Mouse (Mus musculus): ENCODE measurements around the gene Vmn1r203. TPM values are rescaled to one million over a fixed set of nuclear protein-coding genes. Genes with fewer than 3 reads are reported as not detected.
"Not testable (repeated sequence)": the region's sequence is repeated elsewhere in the genome, so short reads cannot be mapped to it uniquely, and the experiment has no call there.

The Vmn1r203 gene
- not detected in 2 replicates for polyA plus RNA-seq (2015; fragmentation: Nextera tagmentation; extraction: Ambion mirVana)

GRCm38 (mm10) chr13:22517814-22518213 lies at the start of gene Vmn1r203:
Gene Vmn1r203, plus strand, starts transcription at chr13:22518114.
- H3K27ac ChIP-seq (ENCODE audit: low read length): no peak within 1 kb of the TSS
- H3K27me3 ChIP-seq (replicated peaks; ENCODE audit: control insufficient read depth, insufficient read depth, low read length): no peaks in the 10 kb centered on the region
- no peak within 1 kb of the TSS for H3K4me2 ChIP-seq (ENCODE audit: low read depth, low read length)
- H3K4me3 ChIP-seq (ENCODE audit: low read length): no peak within 1 kb of the TSS
- no peak within 1 kb of the TSS for H3K9ac ChIP-seq (ENCODE audit: low read depth, low read length)
- no peaks in the 10 kb centered on the region for H3K9me3 ChIP-seq (ENCODE audit: control insufficient read depth, low read length)
- ATAC-seq: no peak
- H3K4me1 ChIP-seq (ENCODE audit: control insufficient read depth, insufficient read depth, low read length): no peaks in the 10 kb centered on the region
- H3K36me3 ChIP-seq (ENCODE audit: control insufficient read depth, insufficient read depth, low read length): no peaks in the 10 kb centered on the region

DNA sequence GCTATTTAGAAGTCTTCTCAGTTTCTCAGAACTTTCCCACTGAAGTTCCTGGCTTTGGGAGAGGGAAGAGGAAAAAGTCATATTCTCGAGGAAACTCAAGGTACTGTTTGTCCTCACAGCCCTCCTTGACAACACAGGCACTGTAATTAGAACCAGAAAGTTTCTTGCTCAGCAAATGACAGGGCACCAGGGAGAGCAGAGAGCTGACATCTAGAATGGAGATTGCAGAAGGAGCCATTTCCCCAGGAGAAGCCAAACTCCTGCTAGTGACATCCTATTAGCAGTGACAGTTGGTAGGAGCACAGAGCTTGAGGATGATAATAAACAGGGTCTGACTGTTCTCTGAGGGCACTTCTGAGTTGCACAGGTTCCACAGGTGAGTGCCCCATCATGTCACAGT lies 46.3 kb upstream of the Vmn1r203 start, which contains the start of gene Vmn1r201:
Gene Vmn1r201, plus strand, starts transcription at position 301 of the 400 bp plus-strand sequence.
- Histone ChIP-seq H3K27me3 (replicated peaks; ENCODE audit: control insufficient read depth, insufficient read depth, low read length) (no peaks in the 10 kb centered on the region), H3K9me3 (ENCODE audit: control insufficient read depth, low read length) (no peaks in the 10 kb centered on the region), H3K4me2 (ENCODE audit: low read depth, low read length) (no peak within 1 kb of the TSS), H3K4me1 (ENCODE audit: control insufficient read depth, insufficient read depth, low read length) (no peaks in the 10 kb centered on the region), H3K36me3 (ENCODE audit: control insufficient read depth, insufficient read depth, low read length) (no peaks in the 10 kb centered on the region), H3K9ac (ENCODE audit: low read depth, low read length) (no peak within 1 kb of the TSS), H3K27ac (ENCODE audit: low read length) (no peak within 1 kb of the TSS), H3K4me3 (ENCODE audit: low read length) (no peak within 1 kb of the TSS)
- no peak for ATAC-seq
- WGBS: 56% methylated on average over 1 of the region's 1 CpGs

DNA sequence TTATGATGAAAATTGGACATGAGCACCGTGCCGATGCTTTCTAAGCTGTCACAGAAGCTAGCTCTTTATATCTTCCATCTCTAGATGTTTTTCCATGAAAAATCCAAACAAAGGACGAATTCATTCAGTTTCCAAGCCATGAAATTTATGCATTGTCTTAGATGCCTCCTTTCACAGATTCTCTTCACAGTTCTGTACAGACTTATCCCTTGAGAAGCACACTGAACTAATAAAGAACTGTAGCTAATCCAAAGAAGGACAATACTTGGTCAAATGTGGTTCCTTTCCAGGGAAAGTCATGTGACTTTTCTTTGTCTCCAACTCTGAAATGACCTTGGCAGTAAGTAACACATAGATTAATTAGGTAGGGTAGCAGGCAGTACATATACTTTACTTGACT lies 15.5 kb upstream of the Vmn1r203 start:
- H3K36me3 ChIP-seq (ENCODE audit: control insufficient read depth, insufficient read depth, low read length): no peaks in the 10 kb centered on the region
- H3K27ac ChIP-seq (ENCODE audit: low read length): no peak overlapping the region
- 70% methylated on average over 3 of the region's 3 CpGs for WGBS
- no peaks in the 10 kb centered on the region for H3K9me3 ChIP-seq (ENCODE audit: control insufficient read depth, low read length)
- H3K4me3 ChIP-seq (ENCODE audit: low read length): no peak overlapping the region
- H3K4me2 ChIP-seq (ENCODE audit: low read depth, low read length): no peak overlapping the region
- H3K27me3 ChIP-seq (replicated peaks; ENCODE audit: control insufficient read depth, insufficient read depth, low read length): no peaks in the 10 kb centered on the region
- ATAC-seq: no peak
- no peak overlapping the region for H3K9ac ChIP-seq (ENCODE audit: low read depth, low read length)
- H3K4me1 ChIP-seq (ENCODE audit: control insufficient read depth, insufficient read depth, low read length): no peaks in the 10 kb centered on the region

DNA sequence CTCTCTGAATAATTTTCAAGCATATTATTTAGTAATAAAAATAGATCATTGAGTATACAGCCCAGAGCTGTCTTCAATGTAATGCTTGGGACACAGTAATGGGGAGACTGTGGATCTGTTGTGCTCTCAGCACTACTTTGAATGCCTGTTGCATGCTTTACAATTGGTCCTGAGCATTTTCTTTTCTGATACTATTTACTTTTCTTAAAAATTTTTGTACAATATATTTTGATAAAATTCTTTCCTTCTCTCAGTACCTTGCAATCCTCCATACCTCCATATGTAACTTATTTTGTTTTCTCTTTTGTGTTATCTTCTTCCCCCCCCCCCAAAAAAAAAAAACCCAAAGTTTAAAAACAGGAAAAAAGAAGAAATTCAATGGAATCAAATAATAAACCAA lies 12.6 kb upstream of the Vmn1r203 start, which contains the start of gene Vmn1r202:
Gene Vmn1r202, minus strand, starts transcription at position 101 of the 400 bp plus-strand sequence.
- no peak within 1 kb of the TSS for H3K27ac ChIP-seq (ENCODE audit: low read length)
- H3K4me1 ChIP-seq (ENCODE audit: control insufficient read depth, insufficient read depth, low read length): no peaks in the 10 kb centered on the region
- H3K9ac ChIP-seq (ENCODE audit: low read depth, low read length): no peak within 1 kb of the TSS
- no peak within 1 kb of the TSS for H3K4me3 ChIP-seq (ENCODE audit: low read length)
- no peaks in the 10 kb centered on the region for H3K9me3 ChIP-seq (ENCODE audit: control insufficient read depth, low read length)
- no peaks in the 10 kb centered on the region for H3K36me3 ChIP-seq (ENCODE audit: control insufficient read depth, insufficient read depth, low read length)
- H3K27me3 ChIP-seq (replicated peaks; ENCODE audit: control insufficient read depth, insufficient read depth, low read length): no peaks in the 10 kb centered on the region
- ATAC-seq: no peak
- no peak within 1 kb of the TSS for H3K4me2 ChIP-seq (ENCODE audit: low read depth, low read length)

GRCm38 (mm10) chr13:22552898-22553297 lies 35.0 kb downstream of the Vmn1r203 start, which contains the start of gene Vmn1r204:
Gene Vmn1r204, plus strand, starts transcription at chr13:22553198.
- not testable (repeated sequence) for H3K27me3 ChIP-seq (replicated peaks; ENCODE audit: control insufficient read depth, insufficient read depth, low read length); H3K4me1 ChIP-seq (ENCODE audit: control insufficient read depth, insufficient read depth, low read length); H3K9ac ChIP-seq (ENCODE audit: low read depth, low read length); H3K4me2 ChIP-seq (ENCODE audit: low read depth, low read length); H3K4me3 ChIP-seq (ENCODE audit: low read length); H3K27ac ChIP-seq (ENCODE audit: low read length); H3K36me3 ChIP-seq (ENCODE audit: control insufficient read depth, insufficient read depth, low read length); ATAC-seq; H3K9me3 ChIP-seq (ENCODE audit: control insufficient read depth, low read length)
- WGBS: 59% methylated on average over 1 of the region's 1 CpGs

GRCm38 (mm10) chr13:22574911-22575310 lies 57.0 kb downstream of the Vmn1r203 start:
- not testable (repeated sequence) for H3K27me3 ChIP-seq (replicated peaks; ENCODE audit: control insufficient read depth, insufficient read depth, low read length); H3K36me3 ChIP-seq (ENCODE audit: control insufficient read depth, insufficient read depth, low read length); H3K4me2 ChIP-seq (ENCODE audit: low read depth, low read length); H3K9ac ChIP-seq (ENCODE audit: low read depth, low read length); H3K4me3 ChIP-seq (ENCODE audit: low read length); H3K27ac ChIP-seq (ENCODE audit: low read length); H3K4me1 ChIP-seq (ENCODE audit: control insufficient read depth, insufficient read depth, low read length); H3K9me3 ChIP-seq (ENCODE audit: control insufficient read depth, low read length); ATAC-seq
- WGBS: 71% methylated on average over 3 of the region's 3 CpGs

Other genes with a start within 250 kb of the Vmn1r203 start
- gene Vmn1r195, start 247.6 kb upstream of the Vmn1r203 start, polyA plus RNA-seq (2015; fragmentation: Nextera tagmentation; extraction: Ambion mirVana): not detected in 2 replicates
- gene Vmn1r196, start 228.2 kb upstream of the Vmn1r203 start, polyA plus RNA-seq (2015; fragmentation: Nextera tagmentation; extraction: Ambion mirVana): not detected in 2 replicates
- not detected in 2 replicates for gene Vmn1r197, start 193.5 kb upstream of the Vmn1r203 start, polyA plus RNA-seq (2015; fragmentation: Nextera tagmentation; extraction: Ambion mirVana)
- not detected in 2 replicates for gene Vmn1r198, start 167.8 kb upstream of the Vmn1r203 start, polyA plus RNA-seq (2015; fragmentation: Nextera tagmentation; extraction: Ambion mirVana)
- gene Vmn1r199, start 138.3 kb upstream of the Vmn1r203 start, polyA plus RNA-seq (2015; fragmentation: Nextera tagmentation; extraction: Ambion mirVana): not detected in 2 replicates
- not detected in 2 replicates for gene Vmn1r200, start 127.7 kb upstream of the Vmn1r203 start, polyA plus RNA-seq (2015; fragmentation: Nextera tagmentation; extraction: Ambion mirVana)
- not detected in 2 replicates for gene Vmn1r201, start 46.2 kb upstream of the Vmn1r203 start, polyA plus RNA-seq (2015; fragmentation: Nextera tagmentation; extraction: Ambion mirVana)
- gene Vmn1r202, start 12.7 kb upstream of the Vmn1r203 start, polyA plus RNA-seq (2015; fragmentation: Nextera tagmentation; extraction: Ambion mirVana): not detected in 2 replicates
- gene Vmn1r204, start 35.1 kb downstream of the Vmn1r203 start, polyA plus RNA-seq (2015; fragmentation: Nextera tagmentation; extraction: Ambion mirVana): not detected in 2 replicates
- not detected in 2 replicates for gene Vmn1r205, start 74.9 kb downstream of the Vmn1r203 start, polyA plus RNA-seq (2015; fragmentation: Nextera tagmentation; extraction: Ambion mirVana)
- not detected in 2 replicates for gene Vmn1r206, start 106.1 kb downstream of the Vmn1r203 start, polyA plus RNA-seq (2015; fragmentation: Nextera tagmentation; extraction: Ambion mirVana)
- not detected in 2 replicates for gene Vmn1r207-ps, start 211.5 kb downstream of the Vmn1r203 start, polyA plus RNA-seq (2015; fragmentation: Nextera tagmentation; extraction: Ambion mirVana)

All from intestine, embryonic 16.5 days (tissue).